Mouse (Mus musculus): ENCODE results near the gene Efhc2.

Gene Efhc2

DNA sequence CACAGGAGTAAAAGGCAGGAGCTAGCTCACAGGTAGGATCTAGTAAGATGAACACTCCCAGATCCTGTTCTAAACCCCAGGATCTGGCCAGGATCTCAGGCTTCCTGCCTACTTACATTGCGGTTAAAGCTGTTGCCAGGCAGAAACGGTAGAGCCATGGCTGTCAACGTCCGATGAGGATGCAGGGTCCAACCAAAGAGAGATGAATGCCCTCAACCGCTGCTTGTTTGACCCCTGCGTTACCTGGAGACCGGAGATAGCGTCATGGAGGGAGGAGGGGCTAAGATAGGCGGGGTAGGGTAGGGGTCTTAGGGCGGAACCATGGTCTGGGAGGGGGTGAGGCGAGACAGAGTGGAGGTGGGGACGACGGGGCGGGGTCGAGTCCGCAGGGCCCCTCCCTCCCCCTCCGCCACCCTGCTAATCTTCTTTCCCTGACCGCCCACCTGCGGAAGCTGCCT, at the start of gene Efhc2:
Gene Efhc2 (minus strand): TSS at position 243 of the 458 bp plus-strand sequence.
- DNase-seq (ENCODE audit: low read depth, low spot score) = peak; percentile 11

DNA sequence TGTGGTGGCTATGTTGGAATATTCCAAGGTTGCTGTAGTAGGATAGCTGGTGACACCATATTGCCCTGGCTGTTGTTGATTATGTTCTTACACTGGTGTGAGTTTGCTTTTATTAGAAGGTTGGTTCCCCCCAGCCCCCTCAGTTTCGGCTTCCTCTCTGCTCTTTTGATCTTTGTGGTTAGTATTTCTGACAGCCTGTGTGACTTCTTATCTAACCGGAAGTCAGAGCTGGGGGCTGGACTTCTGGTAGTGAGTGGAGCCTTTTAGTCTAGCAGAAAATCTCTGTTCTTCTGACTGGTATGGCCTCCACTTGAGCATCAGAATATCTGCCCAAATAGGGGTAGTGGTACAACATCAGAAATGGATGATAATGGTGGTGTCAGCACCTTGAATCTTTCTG, 45.9 kb upstream of the Efhc2 start:
- no peak for DNase-seq (ENCODE audit: low read depth, low spot score)

DNA sequence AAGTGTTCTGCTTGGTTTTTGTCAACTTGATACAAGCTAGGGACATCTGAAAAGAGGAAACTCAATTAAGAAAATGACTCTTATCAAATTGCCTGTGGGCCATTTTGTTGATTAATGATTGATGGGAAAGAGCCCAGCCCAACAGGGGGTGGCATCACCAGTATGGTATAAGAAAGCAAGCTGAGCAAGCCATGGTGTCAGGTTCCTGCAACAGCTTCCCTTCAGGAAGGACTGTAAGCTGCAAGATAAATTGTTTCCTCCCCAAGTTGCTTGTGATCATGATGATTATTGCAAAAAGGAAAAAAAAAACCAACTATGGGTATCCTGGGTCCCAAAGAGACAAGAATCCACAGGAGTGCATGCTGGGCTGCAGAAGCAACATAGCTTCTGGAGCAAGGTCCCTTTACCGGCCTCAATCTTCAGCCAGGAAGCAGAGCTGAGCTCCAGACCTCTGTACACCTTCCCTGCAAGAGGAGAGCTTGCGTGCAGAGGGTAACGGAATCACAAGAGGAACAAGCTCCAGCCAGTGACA, 18.8 kb downstream of the Efhc2 start:
- DNase-seq (ENCODE audit: low read depth, low spot score) = no peak

GRCm38 (mm10) chrX:17283899-17284298, 35.3 kb downstream of the Efhc2 start:
- no peak for DNase-seq (ENCODE audit: low read depth, low spot score)

DNA sequence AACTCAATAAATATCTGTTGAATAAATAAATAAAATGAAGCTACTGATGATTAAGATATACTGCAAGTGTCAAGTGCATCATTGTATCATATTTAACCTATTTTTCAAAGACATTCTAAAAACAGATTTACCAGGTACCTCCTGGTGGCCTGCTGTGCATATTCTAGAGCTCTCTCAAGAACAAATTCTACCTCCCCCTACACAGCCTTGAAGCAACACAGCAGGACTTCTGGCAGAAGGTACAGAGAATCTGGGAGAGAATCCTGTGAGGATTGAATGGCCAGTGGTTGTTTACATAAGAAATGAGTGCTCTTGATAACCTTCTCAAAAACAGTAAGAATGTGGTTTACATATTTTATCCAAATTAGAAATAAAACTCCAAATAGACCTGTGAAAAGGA, 94.0 kb downstream of the Efhc2 start:
- DNase-seq (ENCODE audit: low read depth, low spot score) = no peak

- DNase-seq (ENCODE audit: low read depth, low spot score) = no peak
Measured at GRCm38 (mm10) chrX:17217451-17217850, 101.7 kb downstream of the Efhc2 start.

GRCm38 (mm10) chrX:17213515-17213914, 105.7 kb downstream of the Efhc2 start:
- no peak for DNase-seq (ENCODE audit: low read depth, low spot score)

DNA sequence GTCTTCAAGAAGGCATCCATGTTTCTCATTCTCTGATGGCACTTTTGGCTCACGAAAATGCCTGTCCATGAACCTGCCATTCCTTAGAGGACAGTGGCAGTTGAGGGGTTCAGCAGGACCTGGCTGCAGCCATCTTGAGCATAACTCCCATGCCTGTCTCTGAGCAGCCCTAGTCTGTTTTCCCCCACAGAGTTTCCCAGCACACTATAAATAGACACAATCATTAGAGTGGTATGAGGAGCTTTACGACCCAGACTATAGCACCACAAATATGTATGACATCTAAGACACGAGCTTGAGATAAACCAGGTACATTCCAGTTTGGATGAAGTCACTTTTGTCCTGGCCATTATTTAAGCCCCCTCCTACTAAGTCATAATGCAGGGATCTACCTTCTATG, 143.4 kb downstream of the Efhc2 start:
- no peak for DNase-seq (ENCODE audit: low read depth, low spot score)

DNA sequence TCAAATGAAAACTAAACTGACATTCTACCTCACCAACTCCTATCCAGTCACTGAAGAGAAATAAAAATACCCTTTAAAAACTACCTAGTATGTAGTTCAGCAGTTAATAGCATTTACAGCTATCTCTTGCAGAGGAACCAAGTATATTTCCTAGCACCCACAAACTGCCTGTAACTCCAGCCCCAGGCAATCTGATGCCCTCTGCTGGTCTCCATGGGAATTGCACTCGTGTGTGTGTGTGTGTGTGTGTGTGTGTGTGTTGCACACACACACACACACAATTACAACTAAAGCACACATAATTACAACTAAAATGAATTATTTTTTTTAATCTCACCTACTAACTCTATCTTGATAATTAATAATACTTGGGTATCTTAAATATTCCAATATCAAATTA, 153.5 kb downstream of the Efhc2 start:
- no peak for DNase-seq (ENCODE audit: low read depth, low spot score)

Data from WW6 (cell line).